Comparison of ENCODE assay signal across 9 mouse cellular contexts in genomic region chr10:60148087-60148486, GRCm38 (mm10). TPM values are rescaled to one million over a fixed set of nuclear protein-coding genes. Genes with fewer than 3 reads are reported as not detected.
DNase-seq lines count a peak whose midpoint lies in the region; ATAC-seq lines count a peak whose summit lies in the region.
"Had no signal": no experiment of that assay in that cellular context is flagged by ENCODE, and none has a peak within 500 bp of the region (broad histone marks: within the 10 kb centered on the region; RNA-seq: fewer than 3 reads in every experiment).

No protein-coding gene starts in this region.

- no peaks in the 10 kb centered on the region for H3K4me1 ChIP-seq in intestine, embryonic 14.5 days (replicated peaks; ENCODE audit: control insufficient read depth, insufficient read depth, low read length)
- no peaks in the 10 kb centered on the region for H3K4me1 ChIP-seq in limb, embryonic 11.5 days (ENCODE audit: control insufficient read depth, insufficient read depth, low read length)

- H3K9ac ChIP-seq in intestine, embryonic 14.5 days (ENCODE audit: low read length): no peak overlapping the region
- no peak overlapping the region for H3K9ac ChIP-seq in limb, embryonic 11.5 days (ENCODE audit: low read length)

- no peaks in the 10 kb centered on the region for H3K36me3 ChIP-seq in intestine, embryonic 14.5 days (ENCODE audit: control insufficient read depth, insufficient read depth, low read length)
- H3K36me3 ChIP-seq in limb, embryonic 11.5 days (ENCODE audit: control insufficient read depth, insufficient read depth, low read length): no peaks in the 10 kb centered on the region

- no peaks in the 10 kb centered on the region for H3K9me3 ChIP-seq in intestine, embryonic 14.5 days (ENCODE audit: control insufficient read depth, low read length)
- no peaks in the 10 kb centered on the region for H3K9me3 ChIP-seq in limb, embryonic 11.5 days (ENCODE audit: control insufficient read depth, low read length)

- peak; percentile 67 for DNase-seq in right cerebral cortex, adult 18-20 months
- no peak for DNase-seq in right cerebral cortex, postnatal 36 days (ENCODE audit: low spot score in 2 of 2)
- DNase-seq in cerebellum, postnatal 36 days: peak; percentile 84 to 86
- DNase-seq in gastrocnemius, adult 8-10 months (ENCODE audit: low spot score in 2 of 2): peak; percentile 48 to 49
- DNase-seq in intestine, embryonic 14.5 days (ENCODE audit: low spot score): peak; percentile 95
- peak; percentile 92 for DNase-seq in limb, embryonic 11.5 days (ENCODE audit: low spot score)
- peak; percentile 79 to 93 for DNase-seq in spleen, postnatal 4 days (ENCODE audit: low spot score in 2 of 2)

- 4% methylated on average over 5 of the region's 5 CpGs for WGBS in intestine, embryonic 14.5 days
- WGBS in limb, embryonic 11.5 days: 7% methylated on average over 5 of the region's 5 CpGs

- no peak overlapping the region for H3K4me2 ChIP-seq in intestine, embryonic 14.5 days (ENCODE audit: low read length)
- H3K4me2 ChIP-seq in limb, embryonic 11.5 days (ENCODE audit: low read depth, severe bottlenecking): no peak overlapping the region

- H3K27ac ChIP-seq in intestine, embryonic 14.5 days (ENCODE audit: low read depth): no peak overlapping the region
- H3K27ac ChIP-seq in limb, embryonic 11.5 days (replicated peaks; ENCODE audit: low read depth, low read length): no peak overlapping the region

- H3K27me3 ChIP-seq in intestine, embryonic 14.5 days (replicated peaks; ENCODE audit: control insufficient read depth, insufficient read depth, low read length): no peaks in the 10 kb centered on the region
- H3K27me3 ChIP-seq in limb, embryonic 11.5 days (ENCODE audit: control insufficient read depth, insufficient read depth, low read length): no peaks in the 10 kb centered on the region

- peak; percentile 64; the same call in 1 of the 2 replicates for ATAC-seq in intestine, embryonic 14.5 days (replicated peaks; ENCODE audit: low FRiP score, low TSS enrichment, low read depth)
- 0 out of 2 replicates have a peak, but pooled peaks have one; percentile 56 for ATAC-seq in limb, embryonic 11.5 days (ENCODE audit: insufficient number of reproducible peaks, low FRiP score, low TSS enrichment, low read depth)
- peak; percentile 60; the same call in 1 of the 2 replicates for ATAC-seq in monocyte, adult 5-6 weeks (replicated peaks; ENCODE audit: insufficient number of reproducible peaks, low FRiP score, low TSS enrichment, poor library complexity, severe bottlenecking)

- no peak overlapping the region for H3K4me3 ChIP-seq in intestine, embryonic 14.5 days (ENCODE audit: low read depth, low read length)
- H3K4me3 ChIP-seq in limb, embryonic 11.5 days (ENCODE audit: low read depth, low read length): no peak overlapping the region
- H3K4me3 ChIP-seq: myocyte had no signal

RNA-seq across cellular contexts. Expression of gene Spock2, which starts 42.1 kb away (rescaled TPM):
- 1 to 10 TPM; 2.8 to 7.0 (median 5.4) TPM for total RNA-seq in gastrocnemius, adult 8-10 months (2022)
- 3.1 and 3.7 TPM in 2 replicates for polyA plus RNA-seq in intestine, embryonic 14.5 days (2014; fragmentation: Nextera tagmentation; extraction: Ambion mirVana)
- 1.8 and 2.0 TPM in 2 replicates for polyA plus RNA-seq in limb, embryonic 11.5 days (2014; fragmentation: Nextera tagmentation; extraction: Ambion mirVana)
- 0.10 to 0.58 TPM (median 0.21 TPM) in 3 replicates for total RNA-seq in monocyte, adult 5-6 weeks (2017)

Comparison
In these comparisons a context has a peak if more than half of its experiments do, and no peak if none do; other contexts are left out.
1. DNase-seq: peak in right cerebral cortex, adult 18-20 months (single experiment), cerebellum, postnatal 36 days (2 of 2), gastrocnemius, adult 8-10 months (2 of 2), intestine, embryonic 14.5 days (single experiment), limb, embryonic 11.5 days (single experiment) and spleen, postnatal 4 days (2 of 2); none in right cerebral cortex, postnatal 36 days (0 of 2).
2. Peak in every context shown above with its lines, with median percentiles within 50 percentile points of each other: ATAC-seq.